Mouse (Mus musculus): ENCODE data around the gene Tagap. TPM values are rescaled to one million over a fixed set of nuclear protein-coding genes. Genes with fewer than 3 reads are reported as not detected.

Tagap gene
- polyA plus RNA-seq, 1 experiment = 1.0 TPM

DNA sequence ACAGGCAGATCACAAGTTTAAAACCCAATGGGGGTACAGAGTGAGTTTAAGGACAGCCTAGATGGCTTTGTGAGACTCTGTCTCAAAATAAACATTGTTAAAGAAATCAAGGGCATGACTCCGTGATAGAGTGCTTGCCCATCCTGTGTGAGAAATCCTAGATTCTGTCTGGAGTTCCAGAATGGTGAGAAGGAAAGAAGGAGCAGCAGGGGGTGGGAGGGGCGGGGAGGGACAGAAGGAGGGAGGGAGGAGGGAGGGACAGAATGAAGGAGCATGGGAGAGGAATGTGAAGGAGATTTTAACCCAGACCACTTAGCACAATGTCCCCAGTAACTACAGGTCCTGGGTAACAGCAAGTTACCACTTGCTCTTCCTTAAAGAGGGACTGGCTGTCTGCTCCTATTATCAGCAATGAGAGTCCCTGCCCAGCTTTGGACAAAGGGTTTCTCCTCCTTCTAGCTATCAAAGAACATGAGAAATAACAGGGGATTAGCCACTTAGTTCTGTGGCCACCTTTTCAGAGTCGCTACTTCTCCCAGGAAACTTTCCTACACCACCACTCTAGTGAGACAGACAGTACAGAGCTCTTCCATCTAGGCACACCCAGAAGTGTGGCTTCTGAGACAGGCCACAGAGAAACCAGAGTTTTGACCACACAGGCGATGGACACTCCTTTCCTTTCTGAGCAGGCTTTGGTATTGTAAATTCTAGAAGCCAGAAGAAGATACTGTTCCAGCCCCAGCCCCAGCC, 19.7 kb upstream of the Tagap start:
- TF ChIP-seq SRF (IDR thresholded peaks at IDR 0.05; ENCODE audit: control insufficient read depth, insufficient read length, low read depth) (no peak), CEBPB (IDR thresholded peaks at IDR 0.05; ENCODE audit: insufficient read depth, poor library complexity, severe bottlenecking) (no peak), REST (IDR thresholded peaks at IDR 0.05; ENCODE audit: insufficient read depth, insufficient read length) (no peak), USF1 (IDR thresholded peaks at IDR 0.05; ENCODE audit: low read depth) (no peak), POLR2A (IDR thresholded peaks at IDR 0.05; ENCODE audit: insufficient read length, low read depth) (no peak), TCF12 (IDR thresholded peaks at IDR 0.05; ENCODE audit: insufficient read depth, poor library complexity, severe bottlenecking) (no peak), POLR2AphosphoS2 (IDR thresholded peaks at IDR 0.05; ENCODE audit: insufficient read length, low read depth) (no peak), MYOD1 (IDR thresholded peaks at IDR 0.05; ENCODE audit: control insufficient read depth in 1 of 3, insufficient read length in 2 of 3, low read depth in 2 of 3) (no peak), MAX (IDR thresholded peaks at IDR 0.05; ENCODE audit: low read depth) (no peak), E2F4 (IDR thresholded peaks at IDR 0.05; ENCODE audit: insufficient read depth) (no peak), MYOG (IDR thresholded peaks at IDR 0.05; ENCODE audit: control insufficient read depth in 1 of 3, insufficient read depth in 1 of 3, insufficient read length in 2 of 3, low read depth in 2 of 3) (no peak), TCF3 (IDR thresholded peaks at IDR 0.05; ENCODE audit: insufficient read length, low read depth) (no peak)
- Histone ChIP-seq H3ac (ENCODE audit: control insufficient read depth, insufficient read length) (no peak overlapping the region), H3K4me3 (no peak overlapping the region), H3K79me2 (ENCODE audit: control insufficient read depth, insufficient read depth) (no peaks in the 10 kb centered on the region), H3K4me2 (ENCODE audit: low read depth) (peak overlapping the region; percentile 46), H3K36me3 (ENCODE audit: control insufficient read depth, insufficient read depth) (no peaks in the 10 kb centered on the region), H3K27me3 (ENCODE audit: control insufficient read depth, insufficient read depth, insufficient read length) (no peaks in the 10 kb centered on the region)

DNA sequence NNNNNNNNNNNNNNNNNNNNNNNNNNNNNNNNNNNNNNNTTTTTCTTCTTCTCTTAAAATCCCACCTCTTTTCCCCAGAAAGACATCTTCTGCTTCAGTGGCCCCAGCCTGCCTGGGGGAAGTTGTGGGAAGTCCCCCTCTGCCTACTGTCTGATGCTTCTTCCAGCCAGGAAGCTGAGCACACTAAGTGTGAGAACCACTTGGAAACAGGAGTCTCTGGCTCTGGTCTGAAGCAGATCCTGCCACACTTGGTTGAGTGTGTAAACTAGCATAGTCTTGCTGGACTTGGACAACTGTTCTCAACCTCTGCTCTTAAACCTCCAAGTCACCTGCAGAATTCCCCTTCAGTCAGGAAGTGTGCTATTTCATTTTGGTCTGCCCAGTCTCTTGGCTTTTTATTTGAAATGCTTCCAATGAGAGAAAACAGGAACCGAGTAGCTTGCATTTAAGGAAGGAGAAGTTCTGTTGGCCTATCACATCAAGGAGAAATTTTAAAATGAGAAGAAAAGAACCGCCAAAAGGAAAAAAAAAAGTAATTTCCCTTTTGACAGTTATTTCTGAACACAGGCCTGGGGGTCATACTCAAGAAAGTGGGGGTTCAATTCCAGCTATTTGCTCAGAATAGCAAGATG, 11.1 kb upstream of the Tagap start:
- peaks cover 6% of the 10 kb centered on the region for H3K27me3 ChIP-seq (ENCODE audit: control insufficient read depth, insufficient read depth, insufficient read length)
- TF ChIP-seq TCF3 (IDR thresholded peaks at IDR 0.05; ENCODE audit: insufficient read length, low read depth) = no peak
- TF ChIP-seq USF1 (IDR thresholded peaks at IDR 0.05; ENCODE audit: low read depth) = no peak
- TF ChIP-seq E2F4 (IDR thresholded peaks at IDR 0.05; ENCODE audit: insufficient read depth) = no peak
- no peak for TF ChIP-seq POLR2AphosphoS2 (IDR thresholded peaks at IDR 0.05; ENCODE audit: insufficient read length, low read depth)
- no peak for TF ChIP-seq CEBPB (IDR thresholded peaks at IDR 0.05; ENCODE audit: insufficient read depth, poor library complexity, severe bottlenecking)
- no peak for TF ChIP-seq REST (IDR thresholded peaks at IDR 0.05; ENCODE audit: insufficient read depth, insufficient read length)
- TF ChIP-seq MYOD1 (IDR thresholded peaks at IDR 0.05; ENCODE audit: control insufficient read depth in 1 of 3, insufficient read length in 2 of 3, low read depth in 2 of 3) = no peak
- no peak for TF ChIP-seq MAX (IDR thresholded peaks at IDR 0.05; ENCODE audit: low read depth)
- no peak for TF ChIP-seq TCF12 (IDR thresholded peaks at IDR 0.05; ENCODE audit: insufficient read depth, poor library complexity, severe bottlenecking)
- TF ChIP-seq MYOG (IDR thresholded peaks at IDR 0.05; ENCODE audit: control insufficient read depth in 1 of 3, insufficient read depth in 1 of 3, insufficient read length in 2 of 3, low read depth in 2 of 3) = no peak
- TF ChIP-seq SRF (IDR thresholded peaks at IDR 0.05; ENCODE audit: control insufficient read depth, insufficient read length, low read depth) = no peak
- no peak for TF ChIP-seq POLR2A (IDR thresholded peaks at IDR 0.05; ENCODE audit: insufficient read length, low read depth)
- no peaks in the 10 kb centered on the region for H3K36me3 ChIP-seq (ENCODE audit: control insufficient read depth, insufficient read depth)
- H3K4me3 ChIP-seq = no peak overlapping the region
- no peak overlapping the region for H3K4me2 ChIP-seq (ENCODE audit: low read depth)
- no peaks in the 10 kb centered on the region for H3K79me2 ChIP-seq (ENCODE audit: control insufficient read depth, insufficient read depth)
- H3ac ChIP-seq (ENCODE audit: control insufficient read depth, insufficient read length) = no peak overlapping the region

DNA sequence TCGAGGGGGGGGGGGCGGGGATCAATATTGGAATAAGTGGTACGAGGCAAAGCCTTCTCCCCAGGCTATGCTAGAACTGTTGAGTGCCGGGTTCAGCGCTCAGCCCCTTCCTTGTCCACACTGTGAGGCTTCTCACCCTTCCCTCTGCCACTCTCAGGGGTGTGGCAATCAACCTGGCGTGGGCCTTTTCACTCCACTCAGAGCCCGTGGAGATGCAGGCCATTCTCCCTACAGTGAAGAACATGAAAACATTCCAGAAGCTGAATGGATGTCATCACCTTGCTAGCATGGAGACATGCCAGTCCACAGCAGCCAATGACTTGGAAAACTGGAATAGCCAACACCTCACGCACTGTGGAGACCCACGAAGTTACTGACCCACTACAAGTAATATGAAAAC, 10.0 kb upstream of the Tagap start:
- H3K4me3 ChIP-seq = no peak overlapping the region
- no peak overlapping the region for H3K4me2 ChIP-seq (ENCODE audit: low read depth)
- H3K36me3 ChIP-seq (ENCODE audit: control insufficient read depth, insufficient read depth) = no peaks in the 10 kb centered on the region
- TF ChIP-seq TCF3 (IDR thresholded peaks at IDR 0.05; ENCODE audit: insufficient read length, low read depth) = no peak
- no peak for TF ChIP-seq POLR2AphosphoS2 (IDR thresholded peaks at IDR 0.05; ENCODE audit: insufficient read length, low read depth)
- TF ChIP-seq CEBPB (IDR thresholded peaks at IDR 0.05; ENCODE audit: insufficient read depth, poor library complexity, severe bottlenecking) = no peak
- no peak for TF ChIP-seq SRF (IDR thresholded peaks at IDR 0.05; ENCODE audit: control insufficient read depth, insufficient read length, low read depth)
- no peak for TF ChIP-seq USF1 (IDR thresholded peaks at IDR 0.05; ENCODE audit: low read depth)
- no peak for TF ChIP-seq E2F4 (IDR thresholded peaks at IDR 0.05; ENCODE audit: insufficient read depth)
- TF ChIP-seq POLR2A (IDR thresholded peaks at IDR 0.05; ENCODE audit: insufficient read length, low read depth) = no peak
- no peak for TF ChIP-seq TCF12 (IDR thresholded peaks at IDR 0.05; ENCODE audit: insufficient read depth, poor library complexity, severe bottlenecking)
- no peak for TF ChIP-seq MYOD1 (IDR thresholded peaks at IDR 0.05; ENCODE audit: control insufficient read depth in 1 of 3, insufficient read length in 2 of 3, low read depth in 2 of 3)
- TF ChIP-seq MAX (IDR thresholded peaks at IDR 0.05; ENCODE audit: low read depth) = no peak
- TF ChIP-seq REST (IDR thresholded peaks at IDR 0.05; ENCODE audit: insufficient read depth, insufficient read length) = no peak
- H3K27me3 ChIP-seq (ENCODE audit: control insufficient read depth, insufficient read depth, insufficient read length) = peaks cover 6% of the 10 kb centered on the region
- H3ac ChIP-seq (ENCODE audit: control insufficient read depth, insufficient read length) = no peak overlapping the region
- no peaks in the 10 kb centered on the region for H3K79me2 ChIP-seq (ENCODE audit: control insufficient read depth, insufficient read depth)

DNA sequence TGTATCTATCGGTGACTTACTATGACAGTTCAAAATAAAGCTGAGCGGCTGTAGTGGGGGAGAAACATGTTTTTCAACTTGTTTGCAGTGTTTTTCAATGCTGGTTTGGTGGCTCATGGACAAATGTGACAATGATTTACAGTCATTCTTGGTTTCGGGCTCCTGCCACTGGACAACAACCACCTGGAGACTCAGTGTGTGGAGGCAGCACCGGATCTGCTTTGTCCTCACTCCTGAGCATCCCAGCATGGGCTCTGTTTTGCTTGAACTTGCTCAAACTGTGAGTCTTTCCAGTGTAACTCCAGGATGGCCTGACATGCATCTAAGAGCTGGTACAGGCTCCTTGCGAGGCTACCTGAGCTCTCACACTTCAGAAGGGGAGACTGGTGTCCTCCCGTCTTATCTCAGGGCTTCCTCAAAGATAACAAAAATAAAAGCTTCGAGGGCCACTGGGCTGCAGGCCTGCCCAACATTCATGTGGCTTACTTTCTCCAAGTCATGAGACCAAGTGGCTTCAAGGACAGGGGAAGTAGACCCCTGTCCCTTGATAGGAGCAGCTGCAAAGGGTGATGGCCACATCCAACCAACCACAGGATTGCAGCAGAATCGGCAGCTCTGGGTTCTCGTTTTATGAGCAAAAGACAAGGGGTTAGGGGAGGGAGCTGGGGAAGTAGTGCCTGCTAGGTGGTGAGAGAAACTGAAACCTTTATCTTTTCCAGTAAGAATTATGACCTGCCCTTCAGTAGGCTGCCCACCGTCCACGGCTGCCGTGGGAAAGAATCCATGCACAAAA, 8.8 kb upstream of the Tagap start:
- no peak overlapping the region for H3K4me3 ChIP-seq

More for the DNA sequence above, 8.8 kb upstream of the Tagap start:
- H3K4me2 ChIP-seq (ENCODE audit: low read depth) = no peak overlapping the region
- no peak overlapping the region for H3ac ChIP-seq (ENCODE audit: control insufficient read depth, insufficient read length)
- no peaks in the 10 kb centered on the region for H3K36me3 ChIP-seq (ENCODE audit: control insufficient read depth, insufficient read depth)
- no peaks in the 10 kb centered on the region for H3K79me2 ChIP-seq (ENCODE audit: control insufficient read depth, insufficient read depth)
- H3K27me3 ChIP-seq (ENCODE audit: control insufficient read depth, insufficient read depth, insufficient read length) = peaks cover 6% of the 10 kb centered on the region
- no peak for TF ChIP-seq POLR2A (IDR thresholded peaks at IDR 0.05; ENCODE audit: insufficient read length, low read depth)
- TF ChIP-seq MYOD1 (IDR thresholded peaks at IDR 0.05; ENCODE audit: control insufficient read depth in 1 of 3, insufficient read length in 2 of 3, low read depth in 2 of 3) = no peak
- no peak for TF ChIP-seq E2F4 (IDR thresholded peaks at IDR 0.05; ENCODE audit: insufficient read depth)
- no peak for TF ChIP-seq TCF3 (IDR thresholded peaks at IDR 0.05; ENCODE audit: insufficient read length, low read depth)
- no peak for TF ChIP-seq TCF12 (IDR thresholded peaks at IDR 0.05; ENCODE audit: insufficient read depth, poor library complexity, severe bottlenecking)
- TF ChIP-seq SRF (IDR thresholded peaks at IDR 0.05; ENCODE audit: control insufficient read depth, insufficient read length, low read depth) = no peak

All from myocyte (in vitro differentiated cells).